Mouse (Mus musculus) megakaryocyte-erythroid progenitor cell, adult 5 weeks (primary cell): ENCODE data around the gene Ldhc. TPM values are rescaled to one million over a fixed set of nuclear protein-coding genes. Genes with fewer than 3 reads are reported as not detected.

Experiments used
- polyA plus RNA-seq: library from polyadenylated mRNA; stranded (reverse); fragments of >175 nt; gene quantifications from 2 replicates; pipeline ENCODE4 v1.2.3, GENCODE M21; 2012

Ldhc gene
- polyA plus RNA-seq: 0.10 TPM in 1 of 2 replicates, not detected in the other

GRCm38 (mm10) chr7:46860996-46861395 lies at the start of gene Ldhc:
Ldhc (plus strand) TSS chr7:46861203.

GRCm38 (mm10) chr7:46840787-46841525 lies 20.0 kb upstream of the Ldhc start, which contains the start of gene Ldha:
Ldha (plus strand) TSS chr7:46841475.

DNA sequence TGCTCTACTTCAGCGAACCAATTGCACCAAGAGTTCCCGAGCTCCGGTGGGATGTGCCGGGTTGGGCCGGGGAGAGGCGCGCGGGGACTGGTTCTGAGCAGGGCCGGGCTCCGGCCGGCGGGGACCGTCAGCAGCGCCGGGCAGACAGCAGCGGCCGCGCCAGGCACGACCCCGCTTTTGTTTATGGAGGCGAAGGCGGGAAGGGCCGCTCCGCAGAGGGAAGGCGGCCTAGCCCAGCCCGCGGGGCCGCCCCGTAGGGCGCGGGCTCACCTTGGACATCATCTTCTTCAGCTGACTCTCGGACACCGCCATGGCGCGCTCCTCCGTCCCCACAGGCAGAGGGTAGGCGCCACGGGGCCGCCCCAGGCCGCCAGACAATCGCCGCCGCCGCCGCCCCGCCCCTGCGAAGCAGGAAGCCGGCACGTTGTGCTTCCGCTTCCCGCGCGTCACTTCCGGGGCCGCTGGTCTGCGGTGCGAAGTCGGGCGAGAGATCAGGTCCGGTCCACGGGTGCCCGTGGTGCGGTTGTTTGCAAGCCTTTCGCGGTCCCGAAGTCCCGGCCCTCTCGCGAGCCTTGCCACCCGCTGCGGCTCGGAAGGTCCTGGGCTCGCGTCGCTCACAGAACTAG lies 58.7 kb downstream of the Ldhc start, which contains the start of gene Tsg101:
Gene Tsg101 (minus strand): TSS at position 419 of the 626 bp plus-strand sequence.

Other genes with a start within 250 kb of the Ldhc start
- 3.9 and 4.1 TPM in 2 replicates for gene Sergef, start 221.4 kb upstream of the Ldhc start, polyA plus RNA-seq
- gene Tph1, start 188.7 kb upstream of the Ldhc start, polyA plus RNA-seq: not detected in 2 replicates
- gene Saal1, start 150.5 kb upstream of the Ldhc start, polyA plus RNA-seq: 3.0 and 3.6 TPM in 2 replicates
- 0.67 and 1.6 TPM in 2 replicates for gene Saa3, start 145.5 kb upstream of the Ldhc start, polyA plus RNA-seq
- not detected in 2 replicates for gene Saa4, start 128.6 kb upstream of the Ldhc start, polyA plus RNA-seq
- not detected in 2 replicates for gene Saa1, start 118.2 kb upstream of the Ldhc start, polyA plus RNA-seq
- not detected in 2 replicates for gene Saa2, start 109.4 kb upstream of the Ldhc start, polyA plus RNA-seq
- gene Hps5, start 65.1 kb upstream of the Ldhc start, polyA plus RNA-seq: 5.2 and 5.6 TPM in 2 replicates
- 55.0 and 56.6 TPM in 2 replicates for gene Gtf2h1, start 65.1 kb upstream of the Ldhc start, polyA plus RNA-seq
- gene Ldha, start 19.7 kb upstream of the Ldhc start, polyA plus RNA-seq: 463 and 545 TPM in 2 replicates
- 55.0 and 55.2 TPM in 2 replicates for gene Tsg101, start 58.8 kb downstream of the Ldhc start, polyA plus RNA-seq
- 0.19 and 0.26 TPM in 2 replicates for gene Uevld, start 97.3 kb downstream of the Ldhc start, polyA plus RNA-seq
- gene Gm9999, start 122.4 kb downstream of the Ldhc start, polyA plus RNA-seq: not detected in 2 replicates
- gene Spty2d1, start 147.2 kb downstream of the Ldhc start, polyA plus RNA-seq: 14.9 and 18.2 TPM in 2 replicates
- 5.8 and 7.9 TPM in 2 replicates for gene Tmem86a, start 189.4 kb downstream of the Ldhc start, polyA plus RNA-seq